Mouse (Mus musculus) liver, embryonic 14.5 days (tissue): ENCODE results near the gene Spata3.

Experiments
- CTCF ChIP-seq: IDR thresholded peaks from 2 replicates; pipeline ENCODE4 v1.5.1; 2016; ENCODE audit warnings: antibody characterized with exemption, low read depth, control low read depth
- EP300 ChIP-seq: IDR thresholded peaks from 2 replicates; pipeline ENCODE4 v1.6.1; 2016; ENCODE audit warnings: antibody characterized with exemption, low read depth

DNA sequence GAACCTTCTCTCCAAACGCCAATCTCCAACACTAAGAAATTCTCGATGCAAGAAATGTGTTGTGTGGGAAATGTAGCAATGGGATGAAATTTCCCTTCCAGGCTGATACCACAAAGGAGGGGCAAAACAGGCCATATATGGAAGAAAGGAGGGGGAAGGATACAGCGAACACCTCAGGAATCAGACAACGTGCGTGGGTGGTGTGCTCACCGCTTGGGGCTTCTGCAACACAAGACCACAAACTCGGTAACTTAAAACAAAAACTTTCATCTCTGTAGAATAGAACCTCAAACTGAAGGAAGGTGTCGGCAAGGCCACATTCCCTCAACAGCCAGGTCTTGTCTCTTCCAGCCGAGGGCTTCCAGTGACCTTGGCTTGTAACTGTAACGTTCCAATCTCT lies 11.1 kb upstream of the Spata3 start:
- no peak for TF ChIP-seq CTCF
- TF ChIP-seq EP300: no peak
